Mouse (Mus musculus) fat pad, adult 2 months (tissue): ENCODE results near the gene Mylk4.

Source experiments
- DNase-seq: peaks from one replicate; pipeline ENCODE4 v3.0.0-alpha.2; 2011; ENCODE audit warnings: low read depth, low spot score; ENCODE audit errors: extremely low read depth

The Mylk4 gene

GRCm38 (mm10) chr13:32783816-32784215 is at the start of gene Mylk4:
Gene Mylk4 (minus strand): TSS chr13:32783954.
- no peak for DNase-seq

GRCm38 (mm10) chr13:32833237-32833636 is 49.5 kb upstream of the Mylk4 start:
- no peak for DNase-seq

- DNase-seq: peak; percentile 92
Observed at GRCm38 (mm10) chr13:32832776-32833175, 49.0 kb upstream of the Mylk4 start.

- no peak for DNase-seq
Observed at GRCm38 (mm10) chr13:32831505-32832273, 47.9 kb upstream of the Mylk4 start.

- no peak for DNase-seq
Observed at GRCm38 (mm10) chr13:32828886-32829285, 45.1 kb upstream of the Mylk4 start.

GRCm38 (mm10) chr13:32827951-32828350 is 44.2 kb upstream of the Mylk4 start:
- DNase-seq: no peak

GRCm38 (mm10) chr13:32827111-32827822 is 43.5 kb upstream of the Mylk4 start:
- DNase-seq: no peak

GRCm38 (mm10) chr13:32825546-32825945 is 41.8 kb upstream of the Mylk4 start:
- no peak for DNase-seq

GRCm38 (mm10) chr13:32824377-32825330 is 40.9 kb upstream of the Mylk4 start:
- no peak for DNase-seq

GRCm38 (mm10) chr13:32823126-32823525 is 39.4 kb upstream of the Mylk4 start:
- no peak for DNase-seq

- no peak for DNase-seq
Observed at GRCm38 (mm10) chr13:32821671-32822070, 37.9 kb upstream of the Mylk4 start.

- DNase-seq: no peak
Observed at GRCm38 (mm10) chr13:32819926-32820325, 36.2 kb upstream of the Mylk4 start.

- DNase-seq: no peak
Observed at GRCm38 (mm10) chr13:32819241-32819640, 35.5 kb upstream of the Mylk4 start.

GRCm38 (mm10) chr13:32807624-32808023 is 23.9 kb upstream of the Mylk4 start:
- no peak for DNase-seq

- no peak for DNase-seq
Observed at GRCm38 (mm10) chr13:32806820-32807219, 23.1 kb upstream of the Mylk4 start.

- DNase-seq: no peak
Observed at GRCm38 (mm10) chr13:32803701-32804345, 20.1 kb upstream of the Mylk4 start.

GRCm38 (mm10) chr13:32802259-32803081 is 18.7 kb upstream of the Mylk4 start, which contains the start of gene D930007J09Rik:
Gene D930007J09Rik (minus strand): TSS chr13:32802849.
- no peak for DNase-seq

- peak; percentile 79 for DNase-seq
Observed at GRCm38 (mm10) chr13:32801693-32802221, 18.0 kb upstream of the Mylk4 start, which contains the start of gene Wrnip1. Gene Wrnip1 (plus strand): TSS chr13:32802038.

- no peak for DNase-seq
Observed at GRCm38 (mm10) chr13:32800859-32801258, 17.1 kb upstream of the Mylk4 start.
